Mouse (Mus musculus) hindbrain, embryonic 11.5 days (tissue): ENCODE measurements around the gene Dnal4. TPM values are rescaled to one million over a fixed set of nuclear protein-coding genes. Genes with fewer than 3 reads are reported as not detected.
A peak's percentile ranks its signal among the peaks of the same experiment; 100 is the strongest.

ENCODE experiments used
- ATAC-seq: fragments of 200-750 bp; cut with Nextera tagmentation; 2 replicates; pipeline ENCODE4 v1.8.0; 2017; ENCODE audit warnings: mild to moderate bottlenecking, moderate TSS enrichment, moderate library complexity; ENCODE audit not compliant: low FRiP score
- DNase-seq: peaks from one replicate; pipeline ENCODE4 v3.0.0-alpha.2; 2015; ENCODE audit warnings: low spot score
- H3K27ac ChIP-seq: fragments of 300-500 bp; sonication (generic); 2 replicates; pipeline ENCODE4 v1.5.1; 2014; ENCODE audit warnings: mild to moderate bottlenecking, low read depth, low read length
- H3K27me3 ChIP-seq: fragments of 300-500 bp; sonication (generic); 2 replicates; pipeline ENCODE4 v1.6.1; 2014; ENCODE audit warnings: mild to moderate bottlenecking, low read length, moderate library complexity, mixed read lengths; ENCODE audit not compliant: control insufficient read depth, insufficient read depth
- H3K36me3 ChIP-seq: fragments of 300-500 bp; sonication (generic); 2 replicates; pipeline ENCODE4 v1.6.1; 2014; ENCODE audit warnings: mild to moderate bottlenecking, low read length, moderate library complexity, mixed read lengths; ENCODE audit not compliant: control insufficient read depth, insufficient read depth
- H3K4me1 ChIP-seq: fragments of 300-500 bp; sonication (generic); replicated peaks from 2 replicates; pipeline ENCODE4 v1.6.1; 2014; ENCODE audit warnings: low read length, mixed read lengths; ENCODE audit not compliant: control insufficient read depth, insufficient read depth
- H3K4me2 ChIP-seq: fragments of 300-500 bp; sonication (generic); replicated peaks from 2 replicates; pipeline ENCODE4 v1.6.1; 2014; ENCODE audit warnings: mild to moderate bottlenecking, low read depth, low read length
- H3K4me3 ChIP-seq: fragments of 300-500 bp; sonication (generic); 2 replicates; pipeline ENCODE4 v1.5.1; 2014; ENCODE audit warnings: low read depth, low read length
- H3K9ac ChIP-seq: fragments of 300-500 bp; sonication (generic); 2 replicates; pipeline ENCODE4 v1.6.1; 2014; ENCODE audit warnings: low read depth, low read length
- H3K9me3 ChIP-seq: fragments of 300-500 bp; sonication (generic); 2 replicates; pipeline ENCODE4 v1.6.1; 2016; ENCODE audit warnings: low read length; ENCODE audit not compliant: control insufficient read depth
- WGBS: fragments of 180-500 bp; shearing (Covaris S2); extraction: QIAGEN DNeasy Blood & Tissue Kit; methylation state at CpG from one replicate; pipeline ENCODE4 v1.1.7; 2014; 5-methylcytosine and 5-hydroxymethylcytosine counted together
- polyA plus RNA-seq: library from polyadenylated mRNA; unstranded; fragments of >200 nt; fragmentation: Nextera tagmentation; extraction: Ambion mirVana; gene quantifications from 2 replicates; pipeline ENCODE4 v1.2.1, GENCODE M21; 2014

Dnal4 gene
- polyA plus RNA-seq, 1 experiment from 2014 or later = 61.8 TPM

- H3K27me3 ChIP-seq = no peaks in the 10 kb centered on the region
- ATAC-seq (no peak), DNase-seq (no peak)
- H3K9me3 ChIP-seq = no peaks in the 10 kb centered on the region
- H3K27ac ChIP-seq = no peak overlapping the region
- no peak overlapping the region for H3K9ac ChIP-seq
- H3K4me2 ChIP-seq = no peak overlapping the region
- 0 out of 2 replicates have a peak, but pooled peaks cover 2% of the 10 kb centered on the region for H3K36me3 ChIP-seq
- H3K4me3 ChIP-seq = no peak overlapping the region
- no peaks in the 10 kb centered on the region for H3K4me1 ChIP-seq
- WGBS = 87% methylated on average over 9 of the region's 9 CpGs
These were observed 14.6 kb downstream of the Dnal4 start for GRCm38 (mm10) chr15:79763001-79763400.

- H3K4me2 ChIP-seq = no peak overlapping the region
- no peak overlapping the region for H3K27ac ChIP-seq
- WGBS = 87% methylated on average over 6 of the region's 6 CpGs
- 0 out of 2 replicates have a peak, but pooled peaks cover 2% of the 10 kb centered on the region for H3K36me3 ChIP-seq
- no peak overlapping the region for H3K4me3 ChIP-seq
- DNase-seq = no peak
- no peaks in the 10 kb centered on the region for H3K9me3 ChIP-seq
- no peak for ATAC-seq
- H3K4me1 ChIP-seq = no peaks in the 10 kb centered on the region
- no peaks in the 10 kb centered on the region for H3K27me3 ChIP-seq
- H3K9ac ChIP-seq = no peak overlapping the region
These were observed 16.7 kb downstream of the Dnal4 start for GRCm38 (mm10) chr15:79760956-79761355.

- WGBS = 91% methylated on average over 3 of the region's 3 CpGs
- H3K27ac ChIP-seq = no peak overlapping the region
- H3K9me3 ChIP-seq = no peaks in the 10 kb centered on the region
These were observed 20.5 kb downstream of the Dnal4 start for GRCm38 (mm10) chr15:79757118-79757517.

GRCm38 (mm10) chr15:79755977-79756625 is 21.5 kb downstream of the Dnal4 start:
- Histone ChIP-seq H3K27me3 (no peaks in the 10 kb centered on the region), H3K27ac (no peak overlapping the region), H3K9ac (no peak overlapping the region), H3K4me3 (no peak overlapping the region), H3K4me1 (no peaks in the 10 kb centered on the region), H3K36me3 (no peaks in the 10 kb centered on the region), H3K4me2 (no peak overlapping the region), H3K9me3 (no peaks in the 10 kb centered on the region)
- ATAC-seq (no peak), DNase-seq (peak; percentile 19)
- 75% methylated on average over 8 of the region's 8 CpGs for WGBS

More at GRCm38 (mm10) chr15:79757118-79757517, 20.5 kb downstream of the Dnal4 start:
- no peak for ATAC-seq
- H3K4me1 ChIP-seq = no peaks in the 10 kb centered on the region
- no peak overlapping the region for H3K4me2 ChIP-seq
- H3K36me3 ChIP-seq = no peaks in the 10 kb centered on the region
- no peak overlapping the region for H3K9ac ChIP-seq
- H3K4me3 ChIP-seq = no peak overlapping the region
- H3K27me3 ChIP-seq = no peaks in the 10 kb centered on the region
- DNase-seq = no peak

GRCm38 (mm10) chr15:79755176-79755575 is 22.5 kb downstream of the Dnal4 start:
- no peak for ATAC-seq
- WGBS = 83% methylated on average over 4 of the region's 4 CpGs

GRCm38 (mm10) chr15:79753873-79754272 is 23.8 kb downstream of the Dnal4 start:
- 45% methylated on average over 4 of the region's 4 CpGs for WGBS
- Histone ChIP-seq H3K27ac (no peak overlapping the region), H3K9me3 (no peaks in the 10 kb centered on the region), H3K9ac (no peak overlapping the region), H3K36me3 (no peaks in the 10 kb centered on the region), H3K4me3 (no peak overlapping the region), H3K4me1 (no peaks in the 10 kb centered on the region), H3K4me2 (no peak overlapping the region), H3K27me3 (no peaks in the 10 kb centered on the region)
- no peak for DNase-seq
- ATAC-seq = no peak

More at GRCm38 (mm10) chr15:79755176-79755575, 22.5 kb downstream of the Dnal4 start:
- no peak overlapping the region for H3K27ac ChIP-seq
- H3K4me3 ChIP-seq = no peak overlapping the region
- no peaks in the 10 kb centered on the region for H3K36me3 ChIP-seq
- H3K4me2 ChIP-seq = no peak overlapping the region
- no peaks in the 10 kb centered on the region for H3K27me3 ChIP-seq
- H3K4me1 ChIP-seq = no peaks in the 10 kb centered on the region
- no peaks in the 10 kb centered on the region for H3K9me3 ChIP-seq
- DNase-seq = no peak
- H3K9ac ChIP-seq = no peak overlapping the region

GRCm38 (mm10) chr15:79753420-79753752 is 24.3 kb downstream of the Dnal4 start:
- WGBS = 90% methylated on average over 3 of the region's 3 CpGs
- DNase-seq = no peak

GRCm38 (mm10) chr15:79752742-79753419 is 24.8 kb downstream of the Dnal4 start:
- H3K9ac ChIP-seq = no peak overlapping the region
- DNase-seq = peak; percentile 83
- no peaks in the 10 kb centered on the region for H3K4me1 ChIP-seq
- no peaks in the 10 kb centered on the region for H3K27me3 ChIP-seq
- 24% methylated on average over 11 of the region's 11 CpGs for WGBS
- H3K27ac ChIP-seq = no peak overlapping the region
- H3K4me2 ChIP-seq = no peak overlapping the region
- H3K36me3 ChIP-seq = no peaks in the 10 kb centered on the region
- H3K4me3 ChIP-seq = no peak overlapping the region
- peak; percentile 33; the same call in 1 of the 2 replicates for ATAC-seq
- no peaks in the 10 kb centered on the region for H3K9me3 ChIP-seq

More at GRCm38 (mm10) chr15:79753420-79753752, 24.3 kb downstream of the Dnal4 start:
- no peak for ATAC-seq
- no peaks in the 10 kb centered on the region for H3K36me3 ChIP-seq
- H3K4me2 ChIP-seq = no peak overlapping the region
- no peak overlapping the region for H3K27ac ChIP-seq
- H3K9me3 ChIP-seq = no peaks in the 10 kb centered on the region
- H3K9ac ChIP-seq = no peak overlapping the region
- no peak overlapping the region for H3K4me3 ChIP-seq
- no peaks in the 10 kb centered on the region for H3K4me1 ChIP-seq
- no peaks in the 10 kb centered on the region for H3K27me3 ChIP-seq

GRCm38 (mm10) chr15:79751772-79752171 is 25.9 kb downstream of the Dnal4 start:
- ATAC-seq = no peak
- Histone ChIP-seq H3K36me3 (no peaks in the 10 kb centered on the region), H3K9me3 (no peaks in the 10 kb centered on the region), H3K4me3 (no peak overlapping the region), H3K9ac (no peak overlapping the region), H3K27ac (no peak overlapping the region), H3K4me1 (no peaks in the 10 kb centered on the region), H3K4me2 (no peak overlapping the region), H3K27me3 (no peaks in the 10 kb centered on the region)
- DNase-seq = no peak
- 78% methylated on average over 14 of the region's 17 CpGs for WGBS
